Mouse (Mus musculus): ENCODE measurements at regions not wholly inside any gene's neighbourhood (a gene's known extent, or its start where the extent isn't known, plus 50 kb on each side); places are given as distances from the start of the nearest gene placed in this dataset.

DNA sequence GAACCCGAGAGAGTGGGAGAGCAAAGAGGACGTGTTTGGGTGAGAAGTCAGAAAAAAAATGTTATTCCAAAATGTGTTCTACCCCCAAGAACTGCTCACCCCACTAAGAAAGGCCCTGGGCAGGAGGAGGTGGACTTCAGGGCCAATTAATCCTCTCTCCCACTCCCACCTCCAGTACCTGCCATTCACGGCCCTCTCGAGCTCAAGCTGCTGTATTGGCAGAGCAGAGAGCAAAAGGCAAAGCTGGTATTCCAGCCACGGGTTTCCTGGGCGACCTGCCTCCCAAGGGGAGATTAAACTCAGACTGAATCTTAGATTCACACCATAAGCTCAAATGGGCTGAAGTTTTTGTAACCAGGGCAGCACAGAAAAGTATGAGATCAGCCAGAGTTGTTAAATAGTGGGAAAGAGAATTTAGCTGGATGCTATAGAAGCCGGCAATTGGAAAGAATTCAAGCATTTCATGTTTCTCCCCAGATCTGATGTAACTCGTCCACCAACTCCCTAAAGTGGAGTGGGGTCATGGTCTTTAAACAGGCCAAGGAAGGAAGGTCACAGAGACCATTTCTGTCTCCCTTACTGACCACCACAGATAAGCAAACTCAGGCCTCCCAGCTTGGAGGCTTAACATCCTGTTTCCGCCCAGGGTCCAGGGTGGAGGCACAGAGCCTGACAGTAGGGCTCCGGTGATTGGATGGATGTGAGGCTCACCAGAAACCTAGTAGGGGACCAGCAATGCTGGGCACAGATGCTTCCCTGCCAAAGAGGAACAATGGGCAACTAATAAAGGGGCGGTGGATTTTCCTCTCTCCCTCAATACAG lies 60.7 kb upstream of the Srd5a3 start:
- TF ChIP-seq HCFC1 (IDR thresholded peaks at IDR 0.05; ENCODE audit: borderline replicate concordance, insufficient read depth, low read length), result no peak
- TF ChIP-seq ZNF384 (IDR thresholded peaks at IDR 0.05; ENCODE audit: low read depth, low read length), result no peak
- TF ChIP-seq ZC3H11A (IDR thresholded peaks at IDR 0.05; ENCODE audit: borderline replicate concordance, low read depth, low read length), result no peak

Data from ES-E14 (cell line).